Mouse (Mus musculus): ENCODE data around the gene Frmd4b.

- no peak for TF ChIP-seq MAFK (IDR thresholded peaks at IDR 0.05; ENCODE audit: insufficient read depth, low read depth, low read length)
- TF ChIP-seq ZC3H11A (IDR thresholded peaks at IDR 0.05; ENCODE audit: borderline replicate concordance, low read depth, low read length), result no peak
- TF ChIP-seq CHD2 (IDR thresholded peaks at IDR 0.05; ENCODE audit: low read depth, low read length), result no peak
- no peak for TF ChIP-seq ZNF384 (IDR thresholded peaks at IDR 0.05; ENCODE audit: low read depth, low read length)
Observed at GRCm38 (mm10) chr6:97614179-97614578, 3.2 kb downstream of the Frmd4b start.
